Mouse (Mus musculus): ENCODE measurements around the gene Cacng7.
"Not testable (repeated sequence)": the region's sequence is repeated elsewhere in the genome, so short reads cannot be mapped to it uniquely, and the experiment has no call there.

Cacng7 gene

DNA sequence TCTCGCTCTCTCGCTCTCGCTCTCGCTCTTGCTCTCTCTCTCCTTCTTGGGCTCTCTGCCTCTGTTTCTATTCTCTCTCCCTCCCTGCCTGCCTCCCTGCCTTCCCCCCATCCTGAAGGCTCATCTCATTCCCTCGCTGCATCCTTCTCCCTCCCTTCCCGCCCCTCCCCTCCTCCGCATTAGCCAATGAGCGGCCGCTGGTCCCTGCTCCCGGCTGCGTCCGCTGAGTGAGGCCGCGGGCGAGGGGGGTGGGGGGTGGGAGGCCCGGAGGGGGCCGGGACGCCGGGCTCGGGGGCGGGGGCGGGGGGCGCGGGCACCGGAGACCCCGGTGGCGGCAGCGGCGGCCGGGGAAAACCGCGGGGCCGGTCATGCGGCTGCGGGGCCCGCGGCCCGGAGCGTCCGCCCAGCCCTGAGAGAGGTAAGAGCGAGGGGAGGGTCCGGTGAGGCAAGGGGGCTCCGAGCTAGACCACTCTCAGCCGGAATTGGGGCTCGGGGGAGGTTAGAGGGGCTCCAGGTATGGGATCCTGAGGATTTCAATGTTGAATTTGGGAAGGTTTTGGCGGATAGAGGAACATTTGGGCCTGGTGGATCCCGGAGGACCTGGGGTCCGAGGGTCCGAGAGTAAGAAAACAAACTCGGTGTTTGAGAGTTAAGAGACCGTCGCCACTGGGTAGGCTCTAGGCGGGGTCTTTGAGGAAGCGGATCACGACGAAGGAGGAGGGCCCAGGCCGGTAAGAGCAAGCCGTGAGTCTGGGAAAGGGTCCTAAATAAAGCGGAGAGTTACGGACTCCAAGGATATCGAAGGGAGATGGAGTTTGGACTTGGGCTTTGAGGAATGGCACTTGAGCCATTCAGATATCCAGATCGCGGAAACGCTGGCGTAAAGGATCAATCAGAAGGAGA lies at the start of gene Cacng7:
TSS of gene Cacng7 (plus strand) at position 337 of the 903 bp plus-strand sequence.
- no peak for DNase-seq (ENCODE audit: low spot score)

DNA sequence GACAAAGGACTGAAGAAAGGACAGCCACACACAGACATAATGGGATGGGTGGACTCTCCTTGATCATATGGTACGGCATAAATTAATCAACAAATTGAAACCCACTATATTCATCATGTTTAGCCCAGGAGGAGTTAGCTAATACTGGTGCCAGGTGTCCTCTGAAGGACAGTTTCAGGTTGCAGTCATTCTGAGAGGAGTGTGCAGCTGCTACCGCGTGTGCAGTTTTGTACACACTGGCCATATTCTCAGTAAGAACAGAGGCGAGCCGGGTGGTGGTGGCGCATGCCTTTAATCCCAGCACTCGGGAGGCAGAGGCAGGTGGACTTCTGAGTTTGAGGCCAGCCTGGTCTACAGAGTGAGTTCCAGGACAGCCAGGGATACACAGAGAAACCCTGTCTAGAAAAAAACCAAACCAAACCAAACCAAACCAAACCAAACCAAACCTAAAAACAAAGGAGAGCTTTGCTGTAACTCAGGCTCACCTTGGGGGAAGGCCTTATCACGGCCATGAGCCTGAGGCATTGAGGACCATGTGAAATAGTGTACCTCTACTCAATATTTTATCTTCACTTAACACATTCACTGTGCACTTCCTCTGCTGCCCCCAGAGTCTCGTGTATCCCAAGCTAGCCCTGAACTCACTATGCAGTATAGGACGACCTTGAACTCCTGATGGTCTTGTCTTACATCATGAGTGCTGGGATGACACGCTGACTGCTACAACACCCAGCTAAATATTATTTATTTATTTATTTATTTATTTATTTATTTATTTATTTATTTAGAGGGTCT lies 49.5 kb upstream of the Cacng7 start:
- DNase-seq (ENCODE audit: low spot score) = no peak

GRCm38 (mm10) chr7:3284604-3285003 lies 48.2 kb upstream of the Cacng7 start:
- DNase-seq (ENCODE audit: low spot score) = no peak

- DNase-seq (ENCODE audit: low spot score) = no peak
Observed at GRCm38 (mm10) chr7:3286036-3286435, 46.7 kb upstream of the Cacng7 start.

DNA sequence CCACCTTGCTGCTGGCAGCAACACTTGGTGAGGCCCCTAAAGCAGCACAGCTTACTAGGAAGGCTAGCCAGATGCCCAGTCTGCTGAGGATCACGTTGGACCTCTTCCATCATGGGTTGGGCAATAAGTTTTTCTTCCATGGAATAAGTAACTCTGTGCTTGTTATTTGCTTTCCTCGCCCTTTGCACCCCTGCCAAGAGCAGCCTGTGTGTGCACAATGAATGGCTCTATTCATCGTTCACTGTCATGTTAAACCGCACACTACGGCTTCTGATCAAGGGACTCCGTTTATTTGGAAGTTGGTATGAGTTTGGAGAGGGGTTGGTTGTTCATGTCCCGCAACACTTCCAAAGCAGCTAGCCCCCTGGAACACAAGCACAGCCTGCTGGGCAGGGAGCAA lies 45.6 kb upstream of the Cacng7 start:
- no peak for DNase-seq (ENCODE audit: low spot score)

- DNase-seq (ENCODE audit: low spot score) = peak; percentile 68
Observed at GRCm38 (mm10) chr7:3288976-3289970, 43.5 kb upstream of the Cacng7 start, which contains the start of the genes Myadm and Prkcg. Gene Myadm, plus strand, starts transcription at chr7:3289080. Gene Prkcg, plus strand, starts transcription at chr7:3289179.

DNA sequence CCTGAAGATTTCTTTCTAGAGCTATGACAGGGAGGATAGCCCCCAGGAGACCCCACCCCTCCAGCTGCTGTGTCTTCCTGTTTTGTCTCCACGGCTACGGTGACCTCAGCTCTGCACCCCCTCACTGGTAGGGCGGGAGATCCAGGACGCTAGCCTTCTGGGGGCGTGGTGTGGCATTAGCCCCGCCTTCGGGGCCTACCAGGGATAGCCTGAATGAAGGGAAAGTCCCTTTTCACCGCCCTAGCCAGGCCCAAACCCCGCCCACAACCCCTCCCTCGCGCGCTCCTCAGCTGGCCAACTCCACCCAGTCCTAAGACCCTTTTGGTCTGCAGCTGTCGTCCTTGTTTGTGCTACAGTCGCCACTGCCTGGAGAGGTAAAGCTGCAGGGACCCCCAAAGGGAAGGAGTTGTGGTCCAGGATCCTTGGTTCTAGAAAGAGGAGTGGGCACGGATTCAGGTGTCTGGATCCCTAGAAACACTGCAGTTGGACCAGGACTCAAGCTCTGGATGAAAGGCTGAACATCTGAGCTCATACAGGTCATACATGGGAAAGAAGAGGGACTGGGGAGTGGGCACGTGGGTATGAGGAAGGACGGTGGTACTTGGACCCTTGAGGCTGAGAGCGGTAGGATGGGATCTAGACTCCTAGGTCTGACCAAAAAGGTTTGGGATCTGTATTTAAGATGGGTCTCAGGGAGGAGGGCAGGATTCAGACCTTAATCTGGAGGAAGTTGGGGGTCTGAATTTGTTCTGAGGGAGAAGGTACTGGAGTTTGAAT lies 42.3 kb upstream of the Cacng7 start:
- peak; percentile 89 for DNase-seq (ENCODE audit: low spot score)

- peak; percentile 21 for DNase-seq (ENCODE audit: low spot score)
Observed at GRCm38 (mm10) chr7:3291197-3291596, 41.6 kb upstream of the Cacng7 start.

- no peak for DNase-seq (ENCODE audit: low spot score)
Observed at GRCm38 (mm10) chr7:3291764-3292163, 41.0 kb upstream of the Cacng7 start.

GRCm38 (mm10) chr7:3292271-3292670 lies 40.5 kb upstream of the Cacng7 start:
- DNase-seq (ENCODE audit: low spot score) = not testable (repeated sequence)

DNA sequence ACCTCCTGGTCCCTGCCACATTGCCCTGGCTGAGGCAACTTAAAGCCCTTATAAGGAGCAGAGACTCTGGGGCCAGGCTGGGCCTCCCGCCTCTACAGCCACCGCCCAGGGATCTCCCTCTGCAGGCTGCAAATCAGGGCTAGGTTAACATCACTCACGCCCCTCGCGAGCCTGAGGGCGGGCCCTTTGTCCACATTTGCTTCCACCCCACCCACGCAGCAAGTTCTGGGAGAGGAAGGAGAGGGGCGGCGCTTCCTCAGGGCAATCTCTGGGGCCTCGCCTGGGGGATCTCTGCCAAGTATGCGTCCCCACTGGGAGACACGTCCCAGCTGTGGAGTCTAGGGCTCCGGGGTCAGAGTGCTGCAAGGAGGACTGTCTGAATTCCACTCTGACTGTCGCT lies 40.0 kb upstream of the Cacng7 start:
- DNase-seq (ENCODE audit: low spot score) = peak; percentile 83

DNA sequence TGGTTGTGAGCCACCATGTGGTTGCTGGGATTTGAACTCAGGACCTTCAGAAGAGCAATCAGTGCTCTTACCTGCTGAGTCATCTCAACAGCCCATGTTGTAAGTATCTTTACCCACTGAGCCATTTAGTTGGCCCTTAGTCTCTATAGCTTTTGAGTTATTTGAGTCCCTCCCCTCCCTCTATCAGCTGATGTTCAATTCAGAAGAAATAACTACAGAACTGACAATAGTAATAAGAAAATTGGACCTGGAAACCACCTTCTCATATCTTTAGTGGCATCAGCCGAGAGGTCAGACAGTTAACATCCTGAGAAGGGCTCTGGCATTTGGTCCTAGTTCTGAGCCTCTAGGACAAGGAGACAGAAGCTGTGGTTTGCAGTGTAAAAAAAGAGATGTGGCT lies 38.0 kb upstream of the Cacng7 start:
- no peak for DNase-seq (ENCODE audit: low spot score)

GRCm38 (mm10) chr7:3295321-3296110 lies 37.2 kb upstream of the Cacng7 start:
- no peak for DNase-seq (ENCODE audit: low spot score)

DNA sequence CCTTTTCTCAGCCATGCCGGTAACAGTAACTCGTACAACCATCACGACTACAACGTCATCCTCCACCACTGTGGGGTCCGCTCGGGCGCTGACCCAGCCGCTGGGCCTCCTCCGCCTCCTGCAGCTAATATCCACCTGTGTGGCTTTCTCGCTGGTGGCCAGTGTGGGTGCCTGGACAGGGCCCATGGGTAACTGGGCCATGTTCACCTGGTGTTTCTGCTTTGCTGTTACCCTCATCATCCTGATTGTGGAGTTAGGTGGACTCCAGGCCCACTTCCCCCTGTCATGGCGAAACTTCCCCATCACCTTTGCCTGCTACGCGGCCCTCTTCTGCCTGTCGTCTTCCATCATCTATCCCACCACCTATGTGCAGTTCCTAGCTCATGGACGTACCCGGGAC lies 36.0 kb upstream of the Cacng7 start:
- no peak for DNase-seq (ENCODE audit: low spot score)

DNA sequence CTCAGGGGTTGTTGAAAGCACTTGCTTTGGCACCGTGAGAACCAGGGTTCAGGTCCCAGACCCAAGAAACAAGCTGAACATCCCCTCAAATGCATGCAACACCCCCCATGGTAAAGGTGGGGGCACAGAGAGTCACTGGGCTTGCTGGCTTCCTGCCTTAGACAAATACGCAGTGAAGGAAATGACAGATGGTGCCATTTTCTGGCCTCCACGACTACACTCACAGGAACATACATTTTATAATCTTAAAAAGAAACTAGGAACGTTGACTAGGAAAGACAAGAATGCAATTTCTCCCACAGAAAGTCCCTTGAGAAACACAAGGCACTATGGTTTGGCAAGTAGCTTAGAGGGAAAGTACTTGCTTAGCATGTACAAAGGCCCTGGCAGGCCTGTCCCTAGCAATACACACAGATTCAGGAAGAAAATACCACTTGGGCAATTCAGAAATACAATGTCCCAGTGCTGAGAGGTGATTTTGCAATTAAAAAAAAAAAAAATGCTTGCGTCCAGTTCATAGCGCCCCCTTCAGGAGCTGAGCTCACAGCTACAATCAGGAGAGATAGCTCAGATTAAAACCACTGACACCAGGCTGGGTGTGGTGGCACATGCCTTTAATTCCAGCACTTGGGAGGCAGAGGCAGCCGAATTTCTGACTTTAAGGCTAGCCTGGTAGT lies 32.7 kb upstream of the Cacng7 start:
- DNase-seq (ENCODE audit: low spot score) = no peak

DNA sequence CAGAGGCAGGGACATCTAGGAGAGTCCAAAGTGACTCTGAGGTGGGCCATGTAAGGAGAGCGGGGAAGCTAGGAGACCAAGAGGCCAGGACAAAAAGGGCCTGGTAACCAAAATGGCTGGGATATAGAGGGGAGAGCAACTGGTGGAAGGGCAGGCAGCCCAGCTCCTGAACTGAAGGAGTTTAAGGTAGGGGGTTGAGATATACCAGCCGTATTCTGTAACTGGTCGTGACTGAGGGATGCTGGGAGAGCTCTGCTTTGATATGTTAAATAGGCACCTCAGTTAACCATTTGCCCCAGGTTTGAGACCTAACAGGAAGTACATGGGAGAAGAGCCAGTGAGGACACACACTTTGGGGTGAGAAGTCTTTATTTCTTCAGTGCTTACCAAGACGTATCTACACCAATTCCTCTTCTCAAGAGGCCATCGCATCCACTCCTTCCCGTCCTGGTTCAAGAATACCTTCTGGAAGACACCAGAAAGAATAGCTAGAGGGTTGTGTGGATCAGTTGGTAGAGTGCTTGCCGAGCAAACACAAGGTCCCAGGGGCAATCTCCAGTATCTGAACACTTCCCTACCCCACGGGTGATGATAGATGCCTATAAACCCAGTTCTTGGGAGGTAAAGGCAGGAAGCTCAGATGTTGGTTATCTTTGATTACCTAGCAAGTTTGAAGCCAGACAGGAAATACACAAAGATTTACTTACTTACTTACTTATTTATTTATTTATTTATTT lies 31.7 kb upstream of the Cacng7 start:
- no peak for DNase-seq (ENCODE audit: low spot score)

DNA sequence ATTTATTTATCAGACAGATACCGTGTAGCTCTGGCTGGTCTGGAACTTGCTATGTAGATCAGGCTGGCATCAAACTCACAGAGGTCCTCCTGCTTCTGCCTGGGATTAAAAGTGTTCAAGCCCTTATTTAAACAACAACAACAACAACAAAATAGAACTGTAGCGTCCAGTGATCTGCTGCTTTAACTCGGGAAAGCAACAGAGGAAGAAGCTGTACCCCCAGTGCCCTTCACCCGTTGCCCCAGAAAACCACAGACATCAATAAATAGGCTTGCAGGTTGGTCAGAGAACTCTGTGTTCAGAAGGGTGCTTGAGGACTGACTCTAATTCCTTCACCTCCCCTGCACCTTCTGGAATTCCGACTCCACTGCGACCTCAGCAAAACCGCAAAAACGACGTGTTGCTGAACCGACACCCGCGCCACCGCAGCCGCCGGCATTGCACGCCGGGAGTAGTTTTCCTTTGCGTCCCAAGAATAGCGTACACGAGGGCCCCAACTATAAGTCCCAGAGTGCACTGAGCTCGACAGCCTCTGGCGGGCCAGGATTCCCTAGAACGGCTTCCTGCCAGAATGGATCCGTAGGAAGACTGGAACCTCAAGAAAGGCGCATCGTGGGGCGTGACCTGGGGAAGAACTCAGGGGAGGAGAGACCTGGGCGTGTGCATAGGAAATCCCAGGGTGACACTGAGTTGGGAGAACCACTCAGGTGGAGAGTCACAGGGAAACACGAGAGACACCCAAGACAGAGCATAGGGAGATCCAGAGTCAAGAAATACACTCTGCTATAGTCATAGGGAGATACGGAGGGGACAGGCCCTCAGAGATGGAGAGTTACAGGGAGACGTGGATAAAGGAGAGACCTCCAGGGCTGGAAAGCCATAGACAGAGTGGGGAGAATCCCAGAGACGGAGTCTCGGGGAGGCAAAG lies 30.9 kb upstream of the Cacng7 start:
- peak; percentile 14 for DNase-seq (ENCODE audit: low spot score)

Measured in urinary bladder, postnatal 25 days (tissue).